Mouse (Mus musculus) testis, adult 2 months (tissue): ENCODE results near the gene Krtcap3.

Experiments
- CTCF ChIP-seq: fragments of 200-500 bp; IDR thresholded peaks from 2 replicates; pipeline ENCODE4 v1.5.1; 2012; ENCODE audit warnings: low read depth, mild to moderate bottlenecking, inconsistent platforms, low read length, moderate library complexity; ENCODE audit not compliant: control insufficient read depth, insufficient read depth, insufficient replicate concordance
- POLR2A ChIP-seq: fragments of 200-500 bp; IDR thresholded peaks from 2 replicates; pipeline ENCODE4 v1.6.1; 2012; ENCODE audit warnings: low read depth, mild to moderate bottlenecking, inconsistent platforms, low read length, moderate library complexity; ENCODE audit not compliant: control insufficient read depth

DNA sequence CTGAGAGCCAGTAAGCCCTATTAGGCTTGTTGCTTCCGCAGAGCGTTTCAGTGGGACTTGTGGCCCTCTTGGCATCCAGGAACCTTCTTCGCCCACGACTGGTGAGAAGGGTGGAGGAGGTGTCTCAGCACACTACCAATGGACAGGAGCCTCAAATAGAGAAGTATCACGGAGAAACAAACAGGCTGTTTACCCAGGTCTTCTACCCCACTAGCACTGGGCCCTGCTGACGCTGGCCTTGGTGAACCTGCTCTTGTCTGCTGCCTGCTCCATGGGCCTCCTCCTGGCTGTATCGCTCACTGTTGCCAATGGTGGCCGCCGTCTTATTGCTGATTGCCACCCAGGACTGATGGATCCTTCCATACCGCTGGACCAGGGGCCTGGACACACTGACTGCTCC, 660 bp downstream of the Krtcap3 start:
- TF ChIP-seq POLR2A, result no peak
- TF ChIP-seq CTCF, result no peak
